Mouse (Mus musculus): ENCODE measurements at regions not wholly inside any gene's neighbourhood (a gene's known extent, or its start where the extent isn't known, plus 50 kb on each side); places are given as distances from the start of the nearest gene placed in this dataset.
"Not testable (repeated sequence)": the region's sequence is repeated elsewhere in the genome, so short reads cannot be mapped to it uniquely, and the experiment has no call there.

DNA sequence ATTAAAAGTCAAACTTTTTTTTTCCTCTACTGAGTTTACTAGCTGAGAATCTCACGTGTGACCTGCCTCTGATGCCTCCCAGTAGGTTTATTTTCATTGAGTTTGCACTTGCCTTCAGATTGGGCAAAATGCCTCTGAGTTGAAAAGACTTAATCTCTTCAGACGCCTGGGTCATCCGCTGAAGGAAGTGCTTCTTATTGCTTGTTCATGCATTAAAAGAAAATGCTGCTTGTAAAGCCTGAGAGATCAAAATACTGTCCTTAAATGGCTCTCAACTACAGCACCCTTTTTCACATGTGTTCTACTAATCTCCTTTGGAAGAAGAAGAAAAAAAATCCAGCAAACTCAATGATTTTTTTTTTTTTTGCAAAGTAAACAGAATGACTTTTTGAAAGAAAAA, 351.5 kb downstream of the Kcnh5 start:
- ATAC-seq = no peak

DNA sequence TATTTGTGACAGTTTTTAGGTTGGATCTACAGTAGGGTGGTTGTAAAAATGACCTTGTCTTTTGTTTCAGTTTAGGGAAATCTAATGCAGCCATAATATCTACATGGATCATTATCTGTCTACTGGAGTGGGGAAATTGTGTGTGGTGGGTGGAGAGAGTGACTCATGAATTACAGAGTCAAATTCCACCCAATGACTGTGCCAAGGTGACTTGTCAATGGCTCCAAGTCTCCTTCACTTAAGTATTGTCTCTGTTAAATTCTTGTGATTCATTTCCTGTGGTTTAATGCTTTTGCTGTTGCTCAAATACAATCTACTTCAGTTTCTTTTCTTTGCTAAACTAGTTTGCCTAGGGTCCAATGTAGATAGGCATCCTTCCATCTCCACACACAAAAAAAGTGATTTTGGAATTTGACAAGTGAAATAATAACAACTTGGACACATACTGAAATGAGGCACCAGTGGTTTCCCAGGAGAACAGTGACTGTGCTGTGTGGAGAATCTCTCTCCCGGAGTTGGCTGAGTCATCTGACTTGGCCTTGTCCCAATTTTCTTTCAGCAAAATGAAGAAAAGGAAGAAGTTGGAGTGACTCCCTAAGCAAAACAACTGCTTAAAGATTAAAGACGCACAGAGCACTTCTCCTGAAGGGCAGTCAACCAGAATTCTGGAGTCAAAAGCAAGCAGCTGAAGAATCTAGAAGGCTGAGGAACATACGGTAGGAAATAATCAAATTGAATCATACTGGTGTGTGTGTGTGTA, 352.2 kb downstream of the Kcnh5 start:
- ATAC-seq = no peak

DNA sequence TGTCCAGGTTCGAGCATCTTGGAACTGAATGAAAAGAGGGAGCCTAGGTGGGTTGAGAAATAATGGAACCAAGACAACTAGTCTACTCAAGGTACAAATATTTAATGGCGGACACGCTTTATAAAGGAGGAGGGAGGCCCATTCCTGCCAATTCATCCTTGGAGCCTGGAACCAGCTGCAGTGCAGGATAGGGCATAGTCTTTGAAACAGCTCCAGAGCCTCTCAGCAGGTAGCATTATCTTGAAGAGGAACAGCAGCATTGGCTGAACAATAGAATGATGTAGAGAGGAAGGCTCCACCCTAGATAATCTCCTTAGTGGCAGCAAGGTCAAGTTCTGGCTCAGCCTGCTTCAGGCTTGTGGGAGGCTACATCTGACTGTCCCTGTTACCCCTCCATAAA, 361.0 kb downstream of the Kcnh5 start:
- ATAC-seq = not testable (repeated sequence)

DNA sequence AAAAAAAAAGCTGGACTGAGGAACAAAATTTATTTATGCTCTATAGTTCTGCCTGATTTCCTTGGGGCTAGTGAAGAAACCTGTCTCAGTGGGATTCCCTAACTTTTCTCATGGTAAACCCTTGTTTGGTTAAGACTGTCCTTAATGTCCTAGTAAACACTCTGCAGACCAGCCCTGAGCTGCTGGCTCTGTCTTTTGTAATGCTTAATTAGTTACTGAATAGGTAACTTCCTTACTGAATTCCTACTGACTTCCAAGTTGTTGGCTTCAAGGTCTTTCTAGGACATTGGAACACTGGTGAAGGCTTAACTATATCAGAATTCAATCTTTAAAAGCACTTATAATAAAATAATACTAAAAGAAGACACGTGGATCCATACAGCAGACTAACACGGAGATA, 368.6 kb downstream of the Kcnh5 start:
- ATAC-seq = not testable (repeated sequence)

DNA sequence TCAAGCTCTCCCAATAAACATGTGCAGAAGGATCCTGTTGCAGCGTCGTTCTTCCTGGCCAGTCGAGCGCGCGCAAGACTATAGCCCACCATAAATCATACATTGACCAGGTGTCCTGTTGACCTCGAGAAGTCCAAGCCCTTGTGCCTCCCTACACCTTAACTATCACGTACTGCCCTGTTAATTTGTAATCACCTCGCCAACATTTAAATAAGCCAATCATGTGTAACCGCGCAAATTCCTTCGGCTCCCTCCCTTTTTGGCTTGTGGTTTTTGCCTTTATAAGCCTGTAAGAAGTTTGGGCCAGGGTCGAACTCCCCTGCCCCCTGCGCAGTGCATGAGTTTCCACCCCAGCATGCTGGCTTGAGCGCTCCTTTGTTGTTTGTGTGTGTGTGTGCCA, 369.2 kb downstream of the Kcnh5 start:
- ATAC-seq = not testable (repeated sequence)

DNA sequence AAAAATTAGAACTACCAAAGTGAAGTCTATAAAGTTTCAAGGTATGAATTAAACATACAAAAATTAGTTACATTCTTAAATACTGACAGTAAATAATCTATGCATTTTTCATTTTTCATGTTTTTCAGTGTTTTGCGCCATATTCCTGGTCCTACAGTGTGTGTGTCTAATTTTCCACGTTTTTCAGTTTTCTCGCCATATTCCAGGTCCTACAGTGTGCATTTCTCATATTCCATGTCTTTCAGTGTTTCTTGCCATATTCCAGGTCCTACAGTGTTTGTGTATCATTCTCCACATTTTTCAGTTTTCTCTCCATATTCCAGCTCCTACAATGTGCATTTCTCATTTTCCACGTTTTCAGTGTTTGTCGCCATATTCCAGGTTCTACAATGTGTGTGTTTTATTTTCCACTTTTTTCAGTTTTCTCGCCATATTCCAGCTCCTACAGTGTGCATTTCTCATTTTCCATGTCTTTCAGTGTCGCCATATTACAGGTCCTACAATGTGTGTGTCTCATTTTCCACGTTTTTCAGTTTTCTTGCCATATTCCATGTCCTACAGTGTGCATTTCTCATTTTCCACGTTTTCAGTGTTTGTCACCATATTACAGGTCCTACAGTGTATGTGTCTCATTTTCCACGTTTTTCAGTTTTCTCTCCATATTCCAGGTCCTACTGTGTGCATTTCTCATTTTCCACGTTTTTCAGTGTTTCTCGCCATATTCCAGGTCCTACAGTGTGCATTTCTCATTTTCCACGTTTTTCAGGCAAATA, 373.2 kb downstream of the Kcnh5 start:
- ATAC-seq = peak; percentile 51

DNA sequence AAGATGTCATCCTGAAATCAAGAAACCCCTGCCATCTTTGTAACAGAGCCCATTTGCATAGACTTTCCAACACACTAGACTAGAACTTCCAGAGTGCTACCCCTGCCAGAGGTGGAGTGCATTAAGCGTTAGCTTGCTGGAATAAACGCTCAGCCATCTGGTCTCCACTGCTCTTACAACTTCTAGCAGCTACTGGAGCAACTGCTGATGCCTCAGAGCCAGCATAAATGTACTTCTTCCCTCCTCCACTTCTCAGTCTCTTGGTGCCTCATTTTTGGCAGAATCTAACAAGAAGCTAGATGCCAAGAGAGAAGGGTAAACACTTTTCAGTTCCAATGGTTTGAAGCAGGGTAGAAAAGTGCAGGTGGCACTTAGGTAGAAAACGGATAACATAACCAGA, 385.1 kb downstream of the Kcnh5 start:
- no peak for ATAC-seq

DNA sequence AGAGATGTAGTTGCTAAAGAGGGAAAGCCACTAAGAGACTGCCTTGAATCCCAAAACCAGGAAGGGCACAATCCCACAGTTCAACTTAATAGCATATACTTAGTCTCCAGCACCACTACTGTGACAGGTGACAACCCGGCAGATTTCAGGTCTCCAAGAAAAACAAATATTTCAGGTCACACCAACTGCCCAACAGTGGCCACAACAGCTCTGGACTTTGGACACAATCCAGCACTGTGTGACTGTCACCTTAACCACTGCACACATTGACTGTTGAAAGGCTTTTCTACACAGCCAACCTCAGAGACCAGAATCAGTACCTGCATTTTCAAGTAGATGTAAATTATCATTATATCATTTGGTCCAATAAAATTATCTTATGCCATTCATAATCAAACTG, 414.8 kb downstream of the Kcnh5 start:
- no peak for ATAC-seq

DNA sequence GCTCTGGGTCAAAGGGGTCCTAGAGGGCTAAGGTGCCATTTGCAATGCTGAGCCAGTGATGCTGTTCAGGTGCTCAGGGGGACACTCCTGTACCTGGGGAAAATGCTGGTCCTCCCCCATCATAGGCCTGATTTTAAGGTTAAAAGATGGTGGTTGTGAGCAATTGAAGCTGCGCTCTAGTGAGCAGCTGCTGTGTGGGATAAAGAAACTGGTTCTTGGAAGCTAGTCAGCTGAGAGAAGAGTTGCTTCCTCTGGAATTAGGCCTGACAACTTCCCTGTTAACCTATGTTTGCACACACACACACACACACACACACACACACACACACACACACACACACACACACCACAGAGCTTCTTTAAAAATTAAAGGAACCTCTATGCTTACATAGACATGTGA, 428.9 kb upstream of the Gm11042 start:
- no peak for ATAC-seq

DNA sequence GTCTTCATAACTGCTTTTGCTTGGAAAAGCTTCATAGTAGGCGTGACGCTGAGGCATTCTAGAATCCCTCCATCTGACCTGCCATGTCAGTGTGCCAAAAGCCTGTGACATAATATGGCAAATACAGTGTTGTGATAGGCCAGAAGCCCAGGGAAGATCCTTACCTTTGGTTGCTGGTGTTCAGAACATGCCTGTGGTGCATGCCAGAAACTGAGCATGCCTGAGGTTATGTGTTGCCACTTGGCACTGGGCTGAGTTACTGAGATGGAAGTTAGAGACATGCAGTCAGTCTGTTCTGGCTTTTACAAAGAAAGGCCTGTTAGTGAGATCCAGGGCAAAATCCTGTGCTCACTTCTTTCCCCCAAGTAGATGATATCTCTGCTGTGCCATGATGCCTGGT, 412.7 kb upstream of the Gm11042 start:
- no peak for ATAC-seq

DNA sequence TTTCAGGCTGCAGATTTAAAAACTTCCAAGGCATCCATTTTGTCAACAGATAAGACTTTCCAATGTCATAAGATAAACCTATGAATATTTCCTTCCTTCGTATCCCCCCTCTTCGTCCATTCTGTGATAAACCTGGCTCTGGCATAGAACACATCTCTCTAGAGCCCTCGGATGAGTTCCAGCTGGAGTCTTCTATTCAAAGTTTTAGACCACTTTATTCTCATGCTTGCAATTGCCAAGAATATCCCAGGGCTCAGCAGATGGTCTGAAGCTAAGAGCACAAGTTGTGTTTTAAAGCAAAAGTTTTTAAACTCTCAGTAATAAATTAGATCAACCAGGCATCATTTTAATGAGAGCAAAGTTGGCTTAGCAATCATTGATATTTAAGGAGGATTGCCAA, 363.0 kb upstream of the Gm11042 start:
- no peak for ATAC-seq

DNA sequence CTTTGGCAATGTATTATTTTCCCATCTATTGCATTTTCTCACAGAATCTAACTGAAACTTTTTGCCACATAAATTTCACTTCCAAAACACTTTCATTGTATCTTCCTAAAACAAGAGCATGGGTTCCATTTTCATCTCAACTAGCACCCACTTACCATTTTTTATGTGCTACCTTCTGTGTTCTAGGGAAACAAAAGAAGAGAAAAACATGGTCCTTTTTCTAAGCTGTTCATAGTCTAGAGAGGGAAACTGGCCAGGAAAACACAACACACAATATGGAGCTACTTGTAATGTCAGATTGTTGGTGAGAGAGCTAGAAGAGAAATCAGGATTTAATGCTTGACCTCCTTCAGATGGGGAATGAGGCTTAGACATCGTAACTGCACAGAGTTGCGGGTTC, 361.6 kb upstream of the Gm11042 start:
- ATAC-seq = no peak

DNA sequence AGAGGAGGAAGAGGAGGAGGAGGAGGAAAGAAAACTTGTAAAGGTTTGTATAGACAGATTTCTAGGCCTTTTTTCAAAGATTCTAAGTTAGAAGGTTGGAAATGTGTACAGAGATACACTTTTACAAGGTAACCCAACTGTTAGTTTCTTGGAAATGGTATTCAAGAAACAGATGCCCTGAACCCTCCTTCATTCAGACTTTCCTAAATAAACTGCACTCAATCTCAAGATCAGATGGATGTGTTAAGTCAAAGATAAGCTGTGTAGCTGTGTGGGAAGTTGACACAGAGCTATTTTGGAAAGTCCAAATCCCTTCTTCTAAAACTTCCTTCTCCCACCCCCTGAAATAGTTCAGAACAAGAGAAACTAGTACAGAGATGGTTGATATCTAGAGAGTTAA, 342.2 kb upstream of the Gm11042 start:
- no peak for ATAC-seq

DNA sequence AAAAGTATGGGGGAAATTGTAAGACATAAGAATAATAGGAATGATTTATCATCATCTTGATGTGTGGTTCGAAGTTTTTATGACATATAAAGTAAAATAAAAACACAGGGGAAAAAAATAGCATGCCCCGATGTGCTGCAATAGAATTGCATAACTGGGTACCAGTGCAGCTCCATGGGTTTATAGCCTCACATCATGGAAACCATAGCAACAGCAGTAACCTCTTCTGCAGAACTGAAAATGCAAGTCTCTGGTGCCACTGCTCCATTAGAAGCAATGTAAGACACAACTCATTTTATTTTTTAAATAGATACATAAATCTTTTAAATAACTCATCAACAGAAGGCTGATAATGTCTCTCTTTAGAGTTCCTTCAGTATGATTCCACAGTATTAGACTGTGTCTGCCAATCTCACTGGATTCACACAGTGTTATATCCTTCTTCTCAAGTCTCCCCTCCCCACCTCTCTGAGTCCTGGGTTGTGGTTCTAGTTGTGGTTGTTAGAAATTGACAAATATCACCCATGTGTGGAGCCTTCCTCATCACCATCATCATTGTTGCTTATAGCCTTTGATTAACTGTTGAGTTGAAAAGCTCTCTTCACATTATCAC, 340.9 kb upstream of the Gm11042 start:
- no peak for ATAC-seq

DNA sequence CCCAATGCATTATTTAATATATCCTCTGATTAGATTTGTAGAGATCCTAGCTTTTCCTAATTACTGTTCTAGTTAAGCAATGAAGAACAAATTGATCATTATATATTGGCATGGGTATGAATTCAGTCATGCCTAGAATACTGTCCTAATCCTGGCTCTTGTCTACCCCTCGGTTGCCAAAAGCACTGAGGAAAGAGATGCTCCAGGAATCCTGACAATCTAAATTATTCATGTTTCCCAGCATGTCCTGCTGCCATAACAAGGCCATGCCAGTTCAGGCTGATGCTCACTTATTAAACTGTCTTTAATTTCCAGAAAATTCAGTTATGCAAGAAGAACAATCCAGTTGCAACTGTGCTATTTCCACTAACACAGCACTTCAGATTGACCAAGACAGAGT, 335.1 kb upstream of the Gm11042 start:
- no peak for ATAC-seq

DNA sequence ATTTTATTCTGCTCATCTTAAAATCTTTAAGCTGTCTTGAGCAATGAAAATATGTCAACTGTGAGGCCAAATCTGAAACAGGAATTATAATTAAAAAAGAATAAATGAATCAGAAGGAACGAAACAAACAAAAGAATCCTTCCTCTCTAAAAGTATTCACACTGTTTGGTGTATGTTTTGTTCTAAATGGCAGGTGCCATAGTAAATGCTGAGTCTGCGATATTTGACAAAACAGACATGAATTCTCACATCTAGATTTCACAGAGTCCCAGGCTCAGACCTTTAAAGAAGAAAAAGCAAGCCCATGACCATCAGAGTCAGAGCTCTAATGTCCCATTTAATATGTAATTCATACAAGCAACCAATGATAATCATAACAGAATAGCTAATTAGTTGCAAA, 316.6 kb upstream of the Gm11042 start:
- ATAC-seq = no peak

DNA sequence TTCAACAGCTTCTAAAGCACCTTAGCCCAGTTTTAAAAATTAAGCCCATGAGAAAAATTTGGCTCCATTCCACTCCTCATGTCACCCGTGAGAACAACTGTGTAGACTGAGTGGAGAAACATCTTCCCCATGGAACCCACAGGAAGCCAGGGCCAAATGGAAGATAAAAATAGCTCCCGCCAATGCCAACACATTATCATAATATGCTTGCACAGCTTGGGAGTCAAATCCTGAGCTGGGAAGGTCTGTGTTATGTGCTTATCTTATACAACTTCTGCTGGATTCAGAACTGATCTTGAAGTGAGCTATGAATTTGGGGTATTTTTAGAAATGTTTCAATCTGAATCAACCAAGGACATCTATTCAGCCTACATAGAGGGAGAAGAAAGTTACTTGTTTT, 279.0 kb upstream of the Gm11042 start:
- no peak for ATAC-seq

DNA sequence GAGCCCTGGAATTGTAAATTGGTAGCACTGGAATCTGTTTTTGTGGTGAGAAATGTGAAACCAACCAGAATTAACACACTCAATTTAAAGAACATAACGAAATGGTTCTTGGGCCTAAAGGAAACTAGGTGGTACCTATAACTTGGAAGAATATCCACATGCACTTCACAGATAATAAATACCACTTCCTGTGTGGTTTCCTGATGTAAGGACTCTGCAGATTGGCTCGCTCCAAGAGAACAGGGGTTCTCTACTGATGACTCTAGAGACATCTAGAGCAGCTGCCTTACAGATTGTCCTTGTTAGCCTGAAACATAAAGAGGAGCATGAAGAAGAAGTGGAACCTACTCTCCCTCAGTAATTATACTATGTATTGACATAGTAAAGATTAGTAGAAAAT, 238.4 kb upstream of the Gm11042 start:
- ATAC-seq = no peak

DNA sequence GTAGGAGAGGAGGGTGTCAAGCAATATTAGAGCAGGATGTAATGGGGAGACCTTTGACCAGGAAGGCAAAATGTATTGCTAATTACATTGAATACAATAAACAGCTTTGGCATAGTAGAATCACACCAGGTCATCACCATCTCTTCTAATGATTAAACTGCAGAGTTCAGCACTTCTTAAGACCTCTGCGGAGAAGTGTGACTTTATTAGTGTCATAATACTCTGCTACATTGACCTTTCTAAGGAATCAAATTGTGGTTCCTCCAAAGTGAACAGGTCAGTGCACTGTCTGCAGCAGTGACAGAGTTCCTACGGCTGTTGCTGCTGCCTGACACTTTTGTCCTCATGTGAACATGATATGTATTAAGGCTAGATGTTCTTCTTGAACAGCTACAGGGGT, 228.0 kb upstream of the Gm11042 start:
- ATAC-seq = no peak

DNA sequence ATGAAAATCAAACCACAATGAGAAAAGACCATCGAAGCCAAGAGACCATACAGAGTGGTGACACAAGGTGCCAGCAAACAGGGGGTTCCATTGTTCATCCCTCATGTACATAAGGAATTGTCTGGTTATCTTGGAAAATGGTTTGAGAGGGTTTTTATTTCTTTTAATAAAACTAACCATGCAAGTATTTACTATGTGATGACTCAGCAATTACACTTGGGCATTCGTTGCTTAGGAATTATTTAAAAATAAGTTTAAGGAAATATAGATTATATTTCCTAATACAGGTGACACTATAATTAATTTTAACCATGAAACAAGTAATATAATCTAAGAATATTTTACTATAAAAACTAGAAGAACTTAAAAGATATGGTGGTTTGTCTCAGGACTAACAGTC, 218.7 kb upstream of the Gm11042 start:
- ATAC-seq = no peak

DNA sequence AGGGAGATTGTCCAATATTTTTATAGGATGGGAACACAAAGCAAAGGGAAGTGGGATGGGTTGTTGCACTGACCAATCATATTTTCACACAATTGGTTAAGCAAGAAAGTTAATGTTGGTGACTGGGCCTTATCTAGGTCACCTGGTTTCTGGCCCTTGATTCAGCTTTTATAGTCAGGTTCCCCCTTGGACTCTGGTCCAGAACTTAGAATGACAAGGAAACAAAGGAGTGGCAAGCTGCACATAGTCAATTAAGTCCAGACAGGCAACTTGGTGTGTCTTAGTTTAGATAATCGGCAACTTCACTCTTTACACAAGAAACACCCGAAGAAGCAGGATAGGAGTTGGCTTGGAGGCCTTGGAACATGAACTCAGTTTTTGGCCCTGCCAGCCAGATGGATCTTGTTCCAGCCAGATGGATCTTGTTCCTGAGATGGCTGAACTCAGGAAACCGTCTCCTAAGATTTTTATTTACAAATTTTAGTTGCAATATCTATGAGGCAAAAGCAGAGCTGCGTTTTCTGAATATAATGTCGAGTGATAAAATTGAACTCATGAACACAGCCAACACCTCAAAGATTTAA, 212.9 kb upstream of the Gm11042 start:
- no peak for ATAC-seq

DNA sequence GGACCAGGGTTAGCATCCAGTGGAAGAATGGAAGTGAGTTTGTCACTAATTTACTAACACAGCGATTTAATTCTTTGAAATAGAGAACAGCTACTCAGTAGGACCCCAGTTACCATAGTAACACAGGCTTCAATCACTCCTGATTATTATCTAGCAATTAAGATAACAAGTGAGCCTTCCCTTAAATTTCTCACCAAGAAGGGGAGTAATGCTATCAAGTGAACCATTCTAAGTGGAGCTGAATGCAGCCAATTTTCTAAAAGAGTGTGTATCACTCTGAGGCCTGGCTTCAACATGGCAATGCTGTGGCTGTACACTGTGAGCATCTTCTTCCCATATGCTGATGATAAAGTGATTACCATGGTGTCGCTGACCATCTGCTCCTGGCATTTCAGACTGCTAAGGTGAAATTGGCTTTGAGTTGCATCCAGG, 211.0 kb upstream of the Gm11042 start:
- no peak for ATAC-seq

DNA sequence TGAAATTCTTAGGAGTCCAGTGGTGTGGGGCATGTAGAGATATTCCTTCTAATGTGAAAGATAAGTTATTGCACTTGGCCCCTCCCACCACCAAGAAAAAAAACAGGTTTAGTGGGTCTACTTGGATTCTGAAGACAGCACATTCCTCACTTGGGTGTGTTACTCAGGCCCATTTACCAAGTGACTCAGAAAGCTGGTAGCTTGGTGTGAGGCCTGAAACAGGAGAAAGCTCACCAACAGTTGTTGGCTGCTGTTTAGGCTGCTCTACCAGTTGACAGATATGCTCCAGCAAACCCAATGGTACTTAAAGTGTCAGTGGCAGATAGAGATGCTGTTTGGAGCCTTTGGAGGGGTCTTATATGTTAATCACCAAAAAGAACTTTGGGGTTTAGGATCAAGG, 207.8 kb upstream of the Gm11042 start:
- ATAC-seq = no peak

DNA sequence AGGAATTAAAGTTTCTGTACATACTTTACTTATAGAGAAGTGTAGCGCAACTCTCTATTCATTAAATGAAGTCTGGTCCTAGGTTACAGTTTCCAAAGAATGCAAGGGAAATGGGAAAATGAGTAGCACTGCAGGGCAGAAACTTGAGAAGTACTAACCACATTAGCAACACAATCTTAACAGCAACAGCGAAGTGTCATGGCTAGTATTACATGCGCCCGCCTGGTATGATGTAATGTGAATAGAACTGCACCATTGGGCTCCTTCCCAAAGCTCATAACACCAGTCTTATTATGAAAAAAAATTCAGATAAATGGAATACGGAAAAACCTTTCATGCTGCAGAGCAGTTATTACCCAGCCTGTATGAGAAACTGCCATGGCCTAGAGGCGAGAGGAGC, 201.8 kb upstream of the Gm11042 start:
- no peak for ATAC-seq

Measured in CD4-positive, CD25-positive, alpha-beta regulatory T cell, adult 4 months (primary cell).